Mouse (Mus musculus) Patski (cell line): ENCODE measurements at regions not wholly inside any gene's neighbourhood (a gene's known extent, or its start where the extent isn't known, plus 50 kb on each side); places are given as distances from the start of the nearest gene placed in this dataset.

Experiments
- ATAC-seq: fragments of 100-300 bp; one replicate; pipeline ENCODE4 v1.8.0; 2021
- CTCF ChIA-PET: fragments of 350-600 bp; sonication (Branson Sonifier 250); formaldehyde crosslinking; loops from one replicate; lab custom pipeline; 2022; ENCODE audit warnings: inconsistent platforms; lab: Charles Lee
- POLR2A ChIA-PET: fragments of 350-600 bp; sonication (Branson Sonifier 250); formaldehyde crosslinking; loops from one replicate; lab custom pipeline; 2022; ENCODE audit warnings: antibody characterized with exemption, inconsistent platforms; lab: Charles Lee
- DNase-seq: peaks from one replicate; pipeline ENCODE4 v3.0.0-alpha.2; 2011; ENCODE audit warnings: low read depth, low spot score
- H3K27me3 ChIP-seq: fragments of 371-371 bp; one replicate; pipeline ENCODE4 v1.5.1; 2021
- CTCF ChIP-seq: fragments of 100-300 bp; IDR thresholded peaks from one replicate; pipeline ENCODE4 v1.5.1; 2021
- in situ Hi-C: fragments of 300-500 bp; cut with MboI; formaldehyde crosslinking; loops from 3 replicates; pipeline ENCODE4 v1.11.1; 2018; ENCODE audit warnings: low pct_unique_long_range_greater_than_20kb, mixed read lengths

DNA sequence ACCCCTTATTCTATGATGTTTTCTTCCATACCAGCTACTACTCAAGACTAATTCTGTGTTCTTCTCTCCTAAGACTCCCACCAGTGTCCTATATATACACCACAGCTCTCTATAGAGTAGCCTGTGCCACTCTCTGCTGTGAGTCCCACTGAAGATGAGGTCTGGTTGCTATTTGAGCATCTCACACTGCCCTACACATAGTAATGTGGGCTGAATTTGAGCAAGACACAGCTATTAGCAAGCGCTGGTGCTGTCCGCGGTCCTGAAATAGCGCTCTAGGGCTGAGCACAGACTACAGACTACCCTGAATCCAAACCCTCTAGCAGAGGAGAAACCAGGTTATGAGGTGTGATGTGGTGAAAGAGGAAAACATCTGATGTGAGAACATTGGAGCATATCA, 59.5 kb upstream of the Gpr12 start:
- ATAC-seq (peak; percentile 85), DNase-seq (peak; percentile 31)
- in situ Hi-C loops: no loop called here
- no peak for TF ChIP-seq CTCF
- POLR2A ChIA-PET: no interaction called here
- CTCF ChIA-PET: no interaction called here
- peaks cover 17% of the 10 kb centered on the region for H3K27me3 ChIP-seq

GRCm38 (mm10) chr5:146641931-146642330, 56.9 kb upstream of the Gpr12 start:
- ATAC-seq: no peak

DNA sequence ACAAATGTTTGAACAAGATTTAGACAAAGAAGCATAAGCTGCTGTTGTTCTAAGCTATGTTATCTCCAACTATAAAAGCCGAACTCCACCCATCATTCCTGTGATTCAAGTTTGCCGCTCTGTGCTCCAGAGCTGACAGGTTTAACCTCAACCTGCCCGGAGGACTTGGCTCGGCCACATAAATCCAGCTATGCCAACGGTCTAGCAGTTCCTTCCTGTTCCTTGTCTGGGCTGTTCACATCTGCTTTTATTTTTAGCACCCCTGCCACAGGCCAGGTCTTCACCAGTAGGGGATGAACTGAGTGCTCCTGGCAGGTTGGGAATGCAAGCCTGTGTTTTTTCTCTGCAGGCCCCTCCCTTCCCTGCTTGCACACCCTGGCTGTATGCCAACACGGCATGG, 51.8 kb upstream of the Gpr12 start:
- TF ChIP-seq CTCF: no peak
- in situ Hi-C loops: no loop called here
- peaks cover 26% of the 10 kb centered on the region for H3K27me3 ChIP-seq
- POLR2A ChIA-PET: no interaction called here
- no peak for ATAC-seq
- CTCF ChIA-PET: no interaction called here
- DNase-seq: no peak

More at GRCm38 (mm10) chr5:146641931-146642330, 56.9 kb upstream of the Gpr12 start:
- in situ Hi-C loops: no loop called here
- no peak for TF ChIP-seq CTCF
- ChIA-PET POLR2A (no interaction called here), CTCF (no interaction called here)
- DNase-seq: no peak
- peaks cover 20% of the 10 kb centered on the region for H3K27me3 ChIP-seq
